Mouse (Mus musculus) neural tube, embryonic 10.5 days (tissue): ENCODE results near the gene Gm11541.

Source experiments
- DNase-seq: peaks from one replicate; pipeline ENCODE4 v3.0.0-alpha.2; 2017; ENCODE audit warnings: low spot score; ENCODE audit errors: extremely low spot score

The Gm11541 gene

GRCm38 (mm10) chr11:94704472-94704871 is at the start of gene Gm11541:
Gene Gm11541, minus strand, starts transcription at chr11:94704499.
- DNase-seq = no peak

GRCm38 (mm10) chr11:94752946-94753713 is 48.8 kb upstream of the Gm11541 start:
- DNase-seq = no peak

GRCm38 (mm10) chr11:94741732-94742272 is 37.5 kb upstream of the Gm11541 start, which contains the start of gene Cdc34b:
Gene Cdc34b, plus strand, starts transcription at chr11:94741782.
- DNase-seq = no peak

- DNase-seq = no peak
Measured at GRCm38 (mm10) chr11:94735746-94736145, 31.4 kb upstream of the Gm11541 start.

GRCm38 (mm10) chr11:94732773-94733172 is 28.5 kb upstream of the Gm11541 start:
- DNase-seq = no peak

- no peak for DNase-seq
Measured at GRCm38 (mm10) chr11:94731229-94731628, 26.9 kb upstream of the Gm11541 start.

- peak; percentile 53 for DNase-seq
Measured at GRCm38 (mm10) chr11:94730261-94730660, 26.0 kb upstream of the Gm11541 start.

- no peak for DNase-seq
Measured at GRCm38 (mm10) chr11:94729565-94729964, 25.3 kb upstream of the Gm11541 start.

GRCm38 (mm10) chr11:94728545-94728944 is 24.2 kb upstream of the Gm11541 start:
- no peak for DNase-seq

GRCm38 (mm10) chr11:94727306-94727705 is 23.0 kb upstream of the Gm11541 start:
- no peak for DNase-seq

- no peak for DNase-seq
Measured at GRCm38 (mm10) chr11:94719216-94719615, 14.9 kb upstream of the Gm11541 start.

- no peak for DNase-seq
Measured at GRCm38 (mm10) chr11:94718113-94718909, 14.0 kb upstream of the Gm11541 start.

- DNase-seq = no peak
Measured at GRCm38 (mm10) chr11:94717239-94717638, 12.9 kb upstream of the Gm11541 start.

GRCm38 (mm10) chr11:94716754-94717153 is 12.5 kb upstream of the Gm11541 start:
- peak; percentile 36 for DNase-seq

- DNase-seq = no peak
Measured at GRCm38 (mm10) chr11:94715622-94716021, 11.3 kb upstream of the Gm11541 start.

- no peak for DNase-seq
Measured at GRCm38 (mm10) chr11:94713246-94713860, 9.1 kb upstream of the Gm11541 start.

- DNase-seq = no peak
Measured at GRCm38 (mm10) chr11:94704020-94704419, 279 bp downstream of the Gm11541 start.

GRCm38 (mm10) chr11:94702216-94702610 is 2.1 kb downstream of the Gm11541 start:
- no peak for DNase-seq

- DNase-seq = no peak
Measured at GRCm38 (mm10) chr11:94701401-94702215, 2.7 kb downstream of the Gm11541 start.

GRCm38 (mm10) chr11:94699399-94699798 is 4.9 kb downstream of the Gm11541 start:
- DNase-seq = no peak
